Mouse (Mus musculus): ENCODE measurements around the gene Snai1. TPM values are rescaled to one million over a fixed set of nuclear protein-coding genes. Genes with fewer than 3 reads are reported as not detected.

Gene Snai1
- total RNA-seq, 2 experiments from 2014 or later, result 4.3 to 5.0 TPM

- no peak for DNase-seq
Observed at GRCm38 (mm10) chr2:167519606-167520252, 18.3 kb upstream of the Snai1 start.

- DNase-seq, result peak; percentile 40
Observed at GRCm38 (mm10) chr2:167528278-167528677, 9.7 kb upstream of the Snai1 start.

GRCm38 (mm10) chr2:167529935-167530513 lies 8.0 kb upstream of the Snai1 start:
- DNase-seq, result no peak

- DNase-seq, result no peak
Observed at GRCm38 (mm10) chr2:167530536-167530935, 7.5 kb upstream of the Snai1 start.

- peak; percentile 72 for DNase-seq
Observed at GRCm38 (mm10) chr2:167532131-167532530, 5.9 kb upstream of the Snai1 start.

- DNase-seq, result no peak
Observed at GRCm38 (mm10) chr2:167533880-167534279, 4.1 kb upstream of the Snai1 start.

- DNase-seq, result no peak
Observed at GRCm38 (mm10) chr2:167536320-167536945, 1.6 kb upstream of the Snai1 start.

GRCm38 (mm10) chr2:167538671-167539306 lies 794 bp downstream of the Snai1 start:
- peak; percentile 31 for DNase-seq

GRCm38 (mm10) chr2:167539536-167540476 lies 1.8 kb downstream of the Snai1 start:
- no peak for DNase-seq

GRCm38 (mm10) chr2:167540477-167541110 lies 2.6 kb downstream of the Snai1 start:
- no peak for DNase-seq

GRCm38 (mm10) chr2:167541324-167541723 lies 3.3 kb downstream of the Snai1 start:
- no peak for DNase-seq

- DNase-seq, result no peak
Observed at GRCm38 (mm10) chr2:167541761-167542160, 3.8 kb downstream of the Snai1 start.

GRCm38 (mm10) chr2:167542361-167542760 lies 4.4 kb downstream of the Snai1 start:
- DNase-seq, result no peak

GRCm38 (mm10) chr2:167543121-167544003 lies 5.4 kb downstream of the Snai1 start:
- DNase-seq, result peak; percentile 69

GRCm38 (mm10) chr2:167544004-167544356 lies 6.0 kb downstream of the Snai1 start:
- peak; percentile 41 for DNase-seq

- DNase-seq, result peak; percentile 52
Observed at GRCm38 (mm10) chr2:167544456-167544855, 6.5 kb downstream of the Snai1 start.

GRCm38 (mm10) chr2:167546447-167547195 lies 8.6 kb downstream of the Snai1 start:
- peak; percentile 38 for DNase-seq

GRCm38 (mm10) chr2:167547444-167547843 lies 9.4 kb downstream of the Snai1 start:
- no peak for DNase-seq

GRCm38 (mm10) chr2:167548961-167549360 lies 11.0 kb downstream of the Snai1 start:
- DNase-seq, result no peak

- no peak for DNase-seq
Observed at GRCm38 (mm10) chr2:167550341-167550854, 12.4 kb downstream of the Snai1 start.

Data from heart, postnatal 4 days (tissue).